Mouse (Mus musculus) neural tube, embryonic 13.5 days (tissue): ENCODE data around the gene Rpl26. TPM values are rescaled to one million over a fixed set of nuclear protein-coding genes. Genes with fewer than 3 reads are reported as not detected.

Experiments
- ATAC-seq: fragments of 200-750 bp; cut with Nextera tagmentation; 2 replicates; pipeline ENCODE4 v1.8.0; 2017; ENCODE audit warnings: low read depth, mild to moderate bottlenecking, moderate TSS enrichment, moderate library complexity
- H3K27ac ChIP-seq: fragments of 300-500 bp; sonication (generic); replicated peaks from 2 replicates; pipeline ENCODE4 v1.5.1; 2015; ENCODE audit warnings: moderate library complexity, mild to moderate bottlenecking, inconsistent platforms
- H3K27me3 ChIP-seq: fragments of 300-500 bp; sonication (generic); 2 replicates; pipeline ENCODE4 v1.6.1; 2015; ENCODE audit warnings: mild to moderate bottlenecking, inconsistent platforms
- H3K36me3 ChIP-seq: fragments of 300-500 bp; sonication (generic); 2 replicates; pipeline ENCODE4 v1.6.1; 2015; ENCODE audit warnings: mild to moderate bottlenecking, inconsistent platforms
- H3K4me1 ChIP-seq: fragments of 300-500 bp; sonication (generic); replicated peaks from 2 replicates; pipeline ENCODE4 v1.6.1; 2015; ENCODE audit warnings: inconsistent platforms
- H3K4me2 ChIP-seq: fragments of 300-500 bp; sonication (generic); 2 replicates; pipeline ENCODE4 v1.6.1; 2015; ENCODE audit warnings: inconsistent platforms, mild to moderate bottlenecking, moderate library complexity
- H3K4me3 ChIP-seq: fragments of 300-500 bp; sonication (generic); 2 replicates; pipeline ENCODE4 v1.5.1; 2015; ENCODE audit warnings: mild to moderate bottlenecking, inconsistent platforms
- H3K9ac ChIP-seq: fragments of 300-500 bp; sonication (generic); 2 replicates; pipeline ENCODE4 v1.6.1; 2015; ENCODE audit warnings: moderate library complexity, mild to moderate bottlenecking, inconsistent platforms
- H3K9me3 ChIP-seq: fragments of 300-500 bp; sonication (generic); 2 replicates; pipeline ENCODE4 v1.6.1; 2016; ENCODE audit warnings: inconsistent platforms
- WGBS: fragments of 180-500 bp; shearing (Covaris S2); methylation state at CpG from one replicate; pipeline ENCODE4 v1.1.7; 2015; 5-methylcytosine and 5-hydroxymethylcytosine counted together
- polyA plus RNA-seq: library from polyadenylated mRNA; unstranded; fragments of >200 nt; fragmentation: Nextera tagmentation; extraction: Ambion mirVana; gene quantifications from 2 replicates; pipeline ENCODE4 v1.2.1, GENCODE M21; 2015

Gene Rpl26
- polyA plus RNA-seq, 1 experiment from 2014 or later: 743 TPM

DNA sequence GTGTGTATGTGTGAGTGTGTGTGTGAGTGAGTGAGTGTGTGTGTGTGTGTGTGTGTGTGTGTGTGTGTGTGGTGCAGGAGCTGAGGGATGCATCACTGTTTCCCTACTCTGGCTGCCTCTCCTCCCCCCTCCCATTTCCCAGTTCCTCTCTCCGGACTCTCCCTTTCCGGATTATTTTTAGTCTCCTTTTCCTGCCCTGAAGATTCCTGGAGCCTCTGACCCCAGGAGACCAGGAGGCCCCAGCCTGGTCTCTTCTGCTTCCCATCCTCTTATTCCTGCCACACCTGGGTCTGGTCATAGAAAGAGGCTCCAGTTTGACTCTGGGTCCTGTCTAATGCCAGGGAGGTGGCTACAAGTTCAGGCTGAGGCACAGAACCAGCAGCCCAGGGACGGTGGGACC is 54.7 kb downstream of the Rpl26 start:
- Histone ChIP-seq H3K27me3 (peaks cover 61% of the 10 kb centered on the region), H3K4me1 (peaks cover 17% of the 10 kb centered on the region), H3K9ac (peak overlapping the region; percentile 38; the same call in 1 of the 2 replicates), H3K27ac (0 out of 2 replicates have a peak overlapping the region, but pooled peaks have one; percentile 9), H3K4me3 (peak overlapping the region; percentile 15; the same call in 1 of the 2 replicates), H3K36me3 (no peaks in the 10 kb centered on the region), H3K4me2 (peak overlapping the region; percentile 21; the same call in 1 of the 2 replicates), H3K9me3 (no peaks in the 10 kb centered on the region)
- WGBS: 61% methylated on average over 3 of the region's 3 CpGs
- ATAC-seq: no peak

Other genes starting within 250 kb of the Rpl26 start
- gene Myh10, start 210.0 kb upstream of the Rpl26 start, polyA plus RNA-seq: 76.5 and 94.0 TPM in 2 replicates
- gene Ndel1, start 29.7 kb upstream of the Rpl26 start, polyA plus RNA-seq: 96.9 and 97.7 TPM in 2 replicates
- gene Rnf222, start 13.0 kb upstream of the Rpl26 start, polyA plus RNA-seq: not detected in 2 replicates
- 0.40 TPM in 1 of 2 replicates, not detected in the other for gene Odf4, start 25.5 kb downstream of the Rpl26 start, polyA plus RNA-seq
- 14.4 and 14.8 TPM in 2 replicates for gene Arhgef15, start 55.9 kb downstream of the Rpl26 start, polyA plus RNA-seq
- 2.0 and 2.5 TPM in 2 replicates for gene Slc25a35, start 66.5 kb downstream of the Rpl26 start, polyA plus RNA-seq
- 27.6 and 33.7 TPM in 2 replicates for gene Rangrf, start 73.6 kb downstream of the Rpl26 start, polyA plus RNA-seq
- 19.1 and 21.9 TPM in 2 replicates for gene Pfas, start 106.9 kb downstream of the Rpl26 start, polyA plus RNA-seq
- gene Ctc1, start 114.3 kb downstream of the Rpl26 start, polyA plus RNA-seq: 49.6 and 52.8 TPM in 2 replicates
- gene Aurkb, start 144.1 kb downstream of the Rpl26 start, polyA plus RNA-seq: 22.7 and 33.0 TPM in 2 replicates
- 14.7 and 16.8 TPM in 2 replicates for gene Borcs6, start 158.1 kb downstream of the Rpl26 start, polyA plus RNA-seq
- 28.4 and 29.2 TPM in 2 replicates for gene Tmem107, start 169.2 kb downstream of the Rpl26 start, polyA plus RNA-seq
- 268 and 282 TPM in 2 replicates for gene Vamp2, start 186.9 kb downstream of the Rpl26 start, polyA plus RNA-seq
- gene Per1, start 193.6 kb downstream of the Rpl26 start, polyA plus RNA-seq: 8.0 and 8.4 TPM in 2 replicates
- gene Hes7, start 218.8 kb downstream of the Rpl26 start, polyA plus RNA-seq: 0.61 TPM in 1 of 2 replicates, not detected in the other
- gene 9130213A22Rik, start 221.0 kb downstream of the Rpl26 start, polyA plus RNA-seq: 0.18 and 0.32 TPM in 2 replicates
- gene Aloxe3, start 224.3 kb downstream of the Rpl26 start, polyA plus RNA-seq: 0.59 and 1.2 TPM in 2 replicates